Mouse (Mus musculus) midbrain, postnatal 0 days (tissue): ENCODE measurements around the gene Sntn. TPM values are rescaled to one million over a fixed set of nuclear protein-coding genes. Genes with fewer than 3 reads are reported as not detected.

Experiments
- ATAC-seq: fragments of 200-750 bp; cut with Nextera tagmentation; 2 replicates; pipeline ENCODE4 v1.8.0; 2017; ENCODE audit warnings: moderate number of reproducible peaks, mild to moderate bottlenecking, moderate TSS enrichment, moderate library complexity; ENCODE audit not compliant: low FRiP score
- DNase-seq: peaks from one replicate; pipeline ENCODE4 v3.0.0-alpha.2; 2015; ENCODE audit warnings: low spot score
- H3K27ac ChIP-seq: fragments of 300-500 bp; sonication (generic); 2 replicates; pipeline ENCODE4 v1.5.1; 2014; ENCODE audit warnings: low read depth, mild to moderate bottlenecking, low read length, mixed read lengths
- H3K27me3 ChIP-seq: fragments of 300-500 bp; sonication (generic); 2 replicates; pipeline ENCODE4 v1.6.1; 2014; ENCODE audit warnings: low read length, control low read depth, mixed read lengths; ENCODE audit not compliant: insufficient read depth
- H3K36me3 ChIP-seq: fragments of 300-500 bp; sonication (generic); 2 replicates; pipeline ENCODE4 v1.6.1; 2014; ENCODE audit warnings: low read length, control low read depth, mixed read lengths; ENCODE audit not compliant: insufficient read depth
- H3K4me1 ChIP-seq: fragments of 300-500 bp; sonication (generic); 2 replicates; pipeline ENCODE4 v1.6.1; 2014; ENCODE audit warnings: mild to moderate bottlenecking, control low read depth, antibody characterized with exemption, low read length, mixed read lengths; ENCODE audit not compliant: insufficient read depth
- H3K4me2 ChIP-seq: fragments of 300-500 bp; sonication (generic); 2 replicates; pipeline ENCODE4 v1.6.1; 2014; ENCODE audit warnings: low read depth, mild to moderate bottlenecking, low read length, mixed read lengths; ENCODE audit not compliant: poor library complexity, severe bottlenecking
- H3K4me3 ChIP-seq: fragments of 300-500 bp; sonication (generic); 2 replicates; pipeline ENCODE4 v1.5.1; 2014; ENCODE audit warnings: low read depth, mild to moderate bottlenecking, low read length, moderate library complexity
- H3K9ac ChIP-seq: fragments of 300-500 bp; sonication (generic); replicated peaks from 2 replicates; pipeline ENCODE4 v1.6.1; 2014; ENCODE audit warnings: mild to moderate bottlenecking, low read length, moderate library complexity, mixed read lengths; ENCODE audit not compliant: poor library complexity, severe bottlenecking
- H3K9me3 ChIP-seq: fragments of 300-500 bp; sonication (generic); 2 replicates; pipeline ENCODE4 v1.6.1; 2016; ENCODE audit warnings: low read length, control low read depth
- CTCF ChIP-seq: IDR thresholded peaks from 2 replicates; pipeline ENCODE4 v1.5.1; 2016; ENCODE audit warnings: antibody characterized with exemption, mild to moderate bottlenecking
- WGBS: fragments of 180-500 bp; shearing (Covaris S2); extraction: QIAGEN DNeasy Blood & Tissue Kit; methylation state at CpG from one replicate; pipeline ENCODE4 v1.1.7; 2014; 5-methylcytosine and 5-hydroxymethylcytosine counted together
- polyA plus RNA-seq: library from polyadenylated mRNA; unstranded; fragments of >200 nt; fragmentation: Nextera tagmentation; extraction: Ambion mirVana; gene quantifications from 2 replicates; pipeline ENCODE4 v1.2.1, GENCODE M21; 2015
- total RNA-seq: library from RNA; depleted of rRNA; stranded (reverse); fragments of >200 nt; gene quantifications from 2 replicates; pipeline ENCODE4 v1.2.3, GENCODE M21; 2014; rRNA removed

Sntn gene
- total RNA-seq = not detected in 2 replicates
- 0.16 and 0.40 TPM in 2 replicates for polyA plus RNA-seq

DNA sequence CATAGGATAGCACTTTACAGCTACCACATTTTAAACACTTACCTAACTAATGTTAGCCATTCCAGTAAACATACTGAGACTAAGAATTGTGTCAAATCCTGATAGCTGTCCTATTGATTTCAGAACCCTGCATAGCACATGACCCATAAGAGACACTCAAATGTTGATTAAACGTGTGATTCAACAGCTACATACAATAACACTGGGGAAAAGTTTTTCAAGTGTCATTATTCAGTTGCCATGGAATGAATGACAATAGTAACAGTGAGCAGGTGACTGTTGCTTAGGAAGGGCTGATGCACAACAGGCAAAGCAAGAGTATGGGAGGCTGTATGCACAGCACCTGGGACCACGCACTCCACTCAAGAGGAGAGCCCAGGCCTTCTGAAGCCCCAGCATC lies at the start of gene Sntn:
Gene Sntn, plus strand, starts transcription at position 301 of the 400 bp plus-strand sequence.
- ATAC-seq (no peak), DNase-seq (no peak)
- Histone ChIP-seq H3K36me3 (no peaks in the 10 kb centered on the region), H3K9me3 (no peaks in the 10 kb centered on the region), H3K4me2 (no peak within 1 kb of the TSS), H3K27me3 (no peaks in the 10 kb centered on the region), H3K27ac (no peak within 1 kb of the TSS), H3K4me1 (no peaks in the 10 kb centered on the region), H3K4me3 (no peak within 1 kb of the TSS), H3K9ac (no peak within 1 kb of the TSS)
- WGBS = 90% methylated on average over 2 of the region's 2 CpGs
- no peak for TF ChIP-seq CTCF

DNA sequence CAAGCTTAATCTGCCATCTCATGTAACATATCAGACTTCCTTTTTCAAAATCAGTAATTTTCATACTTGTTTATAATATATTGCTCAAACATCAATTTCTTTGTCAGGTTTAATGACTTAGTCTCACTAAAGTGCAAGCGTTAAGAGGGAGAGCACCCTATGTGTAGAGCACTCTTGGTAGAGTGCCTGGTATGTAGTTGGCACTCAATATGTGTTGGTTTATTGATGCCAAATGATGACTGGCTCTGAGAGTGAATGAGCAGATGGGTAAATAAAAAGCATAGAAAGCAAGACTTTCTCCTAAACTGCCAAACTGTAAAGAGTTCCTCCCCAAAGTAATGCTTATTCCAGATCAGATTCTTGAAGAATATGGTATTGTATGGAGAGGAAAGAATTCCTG lies 20.8 kb upstream of the Sntn start:
- no peak for TF ChIP-seq CTCF
- WGBS = 91% methylated on average over 1 of the region's 1 CpGs
- H3K9ac ChIP-seq = no peak overlapping the region
- ATAC-seq (no peak), DNase-seq (no peak)
- H3K4me3 ChIP-seq = no peak overlapping the region
- no peaks in the 10 kb centered on the region for H3K9me3 ChIP-seq
- no peaks in the 10 kb centered on the region for H3K4me1 ChIP-seq
- H3K27me3 ChIP-seq = no peaks in the 10 kb centered on the region
- H3K4me2 ChIP-seq = no peak overlapping the region
- H3K36me3 ChIP-seq = no peaks in the 10 kb centered on the region
- no peak overlapping the region for H3K27ac ChIP-seq

DNA sequence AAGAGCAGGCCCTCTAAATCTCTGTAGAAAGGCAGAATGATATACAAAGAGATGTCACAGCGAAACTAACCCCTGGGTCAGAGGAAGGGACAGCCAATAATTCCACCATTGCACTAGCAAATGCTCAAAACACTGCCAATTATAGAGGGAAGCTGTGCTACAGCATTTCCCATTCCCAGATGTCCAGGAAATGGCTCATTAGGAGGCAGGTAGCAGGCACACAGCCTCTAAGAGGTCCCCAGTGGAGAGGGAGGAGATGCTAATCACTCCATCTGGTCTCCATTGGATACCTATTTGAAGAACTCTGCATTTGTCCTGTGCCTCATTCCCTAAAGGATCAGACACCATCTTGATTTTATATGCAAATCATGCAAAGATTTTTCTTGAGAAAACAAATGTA lies 19.6 kb upstream of the Sntn start:
- TF ChIP-seq CTCF = no peak
- H3K4me3 ChIP-seq = no peak overlapping the region
- H3K4me2 ChIP-seq = no peak overlapping the region
- ATAC-seq = no peak
- H3K36me3 ChIP-seq = no peaks in the 10 kb centered on the region
- H3K4me1 ChIP-seq = no peaks in the 10 kb centered on the region
- no peak overlapping the region for H3K9ac ChIP-seq
- H3K9me3 ChIP-seq = no peaks in the 10 kb centered on the region
- 70% methylated on average over 1 of the region's 1 CpGs for WGBS
- peak; percentile 6 for DNase-seq
- no peak overlapping the region for H3K27ac ChIP-seq
- H3K27me3 ChIP-seq = no peaks in the 10 kb centered on the region

DNA sequence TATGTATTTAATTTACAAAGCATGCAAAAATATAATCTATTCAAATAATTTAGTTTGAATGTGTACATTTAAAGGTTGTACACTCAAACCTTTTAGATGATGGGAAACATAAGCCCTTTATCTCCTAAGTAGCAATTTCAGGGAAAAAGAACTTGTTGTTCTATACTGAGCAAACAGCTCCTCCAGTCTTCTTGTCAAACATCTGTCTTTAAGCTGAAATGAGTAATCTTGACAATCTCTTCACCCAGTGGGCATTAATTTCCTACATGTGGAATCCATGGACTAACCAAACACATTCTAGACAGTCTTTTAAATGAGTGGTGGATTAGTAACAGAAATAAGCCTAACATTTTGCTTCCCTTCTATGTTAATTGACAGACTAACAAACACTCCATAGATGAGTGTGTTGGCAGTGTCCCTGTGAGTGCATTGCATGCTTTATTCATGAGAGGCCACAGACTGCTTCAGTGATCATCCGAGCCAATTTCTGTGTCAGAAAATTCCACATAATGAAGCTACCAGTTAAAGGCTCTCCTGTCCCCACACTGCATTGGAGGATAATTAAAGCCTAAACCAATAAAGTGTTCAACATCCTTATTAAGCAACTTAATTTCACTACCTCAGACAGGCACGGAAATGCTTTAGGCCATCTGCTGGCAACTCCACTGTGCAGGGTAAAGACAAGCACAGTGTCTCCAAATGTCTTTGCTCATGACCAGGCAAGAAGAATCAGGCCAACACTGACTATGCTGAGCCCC lies 19.0 kb upstream of the Sntn start:
- Histone ChIP-seq H3K27me3 (no peaks in the 10 kb centered on the region), H3K27ac (no peak overlapping the region), H3K9ac (no peak overlapping the region), H3K4me2 (no peak overlapping the region), H3K9me3 (no peaks in the 10 kb centered on the region), H3K36me3 (no peaks in the 10 kb centered on the region), H3K4me1 (no peaks in the 10 kb centered on the region), H3K4me3 (no peak overlapping the region)
- DNase-seq (peak; percentile 72), ATAC-seq (peak; percentile 89)
- 27% methylated on average over 2 of the region's 2 CpGs for WGBS
- TF ChIP-seq CTCF = peak; percentile 28; the same call in 1 of the 2 replicates

DNA sequence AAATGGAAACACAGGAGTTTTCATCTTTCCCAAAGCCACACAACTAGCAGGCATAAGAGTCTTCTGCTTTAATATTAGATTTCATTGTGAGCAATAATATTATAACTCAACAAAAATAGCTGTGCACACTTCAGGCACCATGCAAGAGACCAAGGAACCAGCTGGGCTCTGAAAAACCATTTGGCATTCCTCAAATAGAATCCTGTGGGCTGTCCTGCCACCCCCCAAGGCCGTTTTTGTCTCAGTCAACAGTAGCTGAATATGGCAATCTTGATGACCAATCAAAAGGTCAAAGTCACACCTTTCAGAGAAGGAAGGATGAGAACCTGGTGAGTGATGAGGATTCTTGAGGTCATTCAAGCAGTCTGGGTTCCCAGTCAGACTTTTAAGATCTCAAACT lies 16.0 kb downstream of the Sntn start:
- TF ChIP-seq CTCF = no peak
- no peak for ATAC-seq
- 74% methylated on average over 1 of the region's 1 CpGs for WGBS

DNA sequence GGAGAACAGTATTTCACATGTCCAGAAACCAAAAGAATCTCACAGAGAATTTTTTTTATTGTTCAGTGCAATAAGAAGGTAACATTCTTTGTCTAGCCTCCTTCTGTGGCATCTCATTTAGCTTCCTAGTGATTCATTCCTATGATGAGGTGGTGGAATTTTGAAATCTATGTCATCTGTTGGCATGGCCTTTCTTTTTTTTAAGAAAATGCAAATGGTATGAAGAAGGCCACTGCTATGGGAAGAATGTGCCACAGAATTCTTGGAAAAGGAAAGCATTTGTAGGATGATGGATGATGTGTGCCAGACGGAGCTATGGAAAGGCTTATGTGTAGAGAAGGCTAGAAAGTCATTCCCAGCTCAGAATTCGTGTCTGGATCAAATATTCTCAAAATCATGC lies 19.8 kb downstream of the Sntn start:
- 71% methylated on average over 2 of the region's 2 CpGs for WGBS
- Histone ChIP-seq H3K4me3 (no peak overlapping the region), H3K9me3 (no peaks in the 10 kb centered on the region), H3K4me2 (no peak overlapping the region), H3K36me3 (no peaks in the 10 kb centered on the region), H3K27ac (no peak overlapping the region), H3K9ac (no peak overlapping the region), H3K4me1 (no peaks in the 10 kb centered on the region), H3K27me3 (no peaks in the 10 kb centered on the region)
- DNase-seq (no peak), ATAC-seq (no peak)
- TF ChIP-seq CTCF = no peak

More for the DNA sequence above, 16.0 kb downstream of the Sntn start:
- H3K27me3 ChIP-seq = no peaks in the 10 kb centered on the region
- H3K36me3 ChIP-seq = no peaks in the 10 kb centered on the region
- H3K4me1 ChIP-seq = no peaks in the 10 kb centered on the region
- H3K27ac ChIP-seq = no peak overlapping the region
- no peak for DNase-seq
- no peak overlapping the region for H3K4me2 ChIP-seq
- no peak overlapping the region for H3K4me3 ChIP-seq
- no peaks in the 10 kb centered on the region for H3K9me3 ChIP-seq
- no peak overlapping the region for H3K9ac ChIP-seq
